Mouse (Mus musculus) frontal cortex, adult 2 months (tissue): ENCODE results near the gene Shpk. TPM values are rescaled to one million over a fixed set of nuclear protein-coding genes. Genes with fewer than 3 reads are reported as not detected.

Experiments used
- DNase-seq, 2 experiments: peaks; one replicate each; pipeline ENCODE4 v3.0.0; 2022; ENCODE audit warnings: low spot score in 1 of 2; ENCODE audit errors: extremely low spot score in 1 of 2
- polyA plus RNA-seq: library from polyadenylated mRNA; depleted of rRNA; stranded (reverse); fragments of >200 nt; gene quantifications from 2 replicates; pipeline ENCODE4 v1.2.3, GENCODE M21; 2012

Shpk gene
- polyA plus RNA-seq, 1 experiment, result 5.4 TPM

- DNase-seq, result peak; percentile 84 to 89
These were observed 544 bp upstream of the Shpk start, which contains the start of gene Ctns for GRCm38 (mm10) chr11:73198603-73199229. Ctns (minus strand) TSS chr11:73199042.

GRCm38 (mm10) chr11:73199879-73200278 lies 619 bp downstream of the Shpk start:
- no peak for DNase-seq

- no peak for DNase-seq
These were observed 1.8 kb downstream of the Shpk start for GRCm38 (mm10) chr11:73201021-73201420.

- DNase-seq, result no peak
These were observed 2.3 kb downstream of the Shpk start for GRCm38 (mm10) chr11:73201597-73201996.

- no peak for DNase-seq
These were observed 4.6 kb downstream of the Shpk start for GRCm38 (mm10) chr11:73203895-73204294.

GRCm38 (mm10) chr11:73205194-73205593 lies 5.9 kb downstream of the Shpk start:
- no peak for DNase-seq

- DNase-seq, result no peak
These were observed 8.4 kb downstream of the Shpk start for GRCm38 (mm10) chr11:73207621-73208020.

- DNase-seq, result no peak
These were observed 14.7 kb downstream of the Shpk start for GRCm38 (mm10) chr11:73213956-73214355.

- no peak for DNase-seq
These were observed 20.4 kb downstream of the Shpk start for GRCm38 (mm10) chr11:73219671-73220070.

GRCm38 (mm10) chr11:73220651-73221050 lies 21.4 kb downstream of the Shpk start:
- no peak for DNase-seq

- DNase-seq, result no peak
These were observed 23.6 kb downstream of the Shpk start for GRCm38 (mm10) chr11:73222846-73223245.

GRCm38 (mm10) chr11:73223966-73224365 lies 24.7 kb downstream of the Shpk start:
- peak in 1 of 2 experiments; percentile 8 for DNase-seq

GRCm38 (mm10) chr11:73225856-73226255 lies 26.6 kb downstream of the Shpk start:
- DNase-seq, result no peak

- no peak for DNase-seq
These were observed 29.6 kb downstream of the Shpk start for GRCm38 (mm10) chr11:73228881-73229280.

GRCm38 (mm10) chr11:73230081-73230480 lies 30.8 kb downstream of the Shpk start:
- no peak for DNase-seq

GRCm38 (mm10) chr11:73232513-73232912 lies 33.3 kb downstream of the Shpk start:
- DNase-seq, result no peak

GRCm38 (mm10) chr11:73233992-73234391 lies 34.7 kb downstream of the Shpk start, which contains the start of gene Trpv1:
Trpv1 (plus strand) TSS chr11:73234292.
- DNase-seq, result no peak

GRCm38 (mm10) chr11:73235990-73236701 lies 36.9 kb downstream of the Shpk start:
- no peak for DNase-seq

- DNase-seq, result no peak
These were observed 37.5 kb downstream of the Shpk start for GRCm38 (mm10) chr11:73236731-73237130.

- DNase-seq, result no peak
These were observed 42.9 kb downstream of the Shpk start for GRCm38 (mm10) chr11:73242199-73242598.

GRCm38 (mm10) chr11:73242777-73243176 lies 43.5 kb downstream of the Shpk start:
- DNase-seq, result no peak

GRCm38 (mm10) chr11:73257362-73257945 lies 58.2 kb downstream of the Shpk start:
- DNase-seq, result no peak
